Mouse (Mus musculus) lung, adult 2 months (tissue): ENCODE results near the gene A430005L14Rik.

Source experiments
- CTCF ChIP-seq: fragments of 200-500 bp; IDR thresholded peaks from 2 replicates; pipeline ENCODE4 v1.5.1; 2011; ENCODE audit warnings: mild to moderate bottlenecking, low read length, control low read depth; ENCODE audit not compliant: insufficient read depth
- POLR2A ChIP-seq: fragments of 200-500 bp; IDR thresholded peaks from 2 replicates; pipeline ENCODE4 v1.6.1; 2011; ENCODE audit warnings: low read depth, mild to moderate bottlenecking, control low read depth, low read length, borderline replicate concordance; ENCODE audit errors: extremely low read depth

DNA sequence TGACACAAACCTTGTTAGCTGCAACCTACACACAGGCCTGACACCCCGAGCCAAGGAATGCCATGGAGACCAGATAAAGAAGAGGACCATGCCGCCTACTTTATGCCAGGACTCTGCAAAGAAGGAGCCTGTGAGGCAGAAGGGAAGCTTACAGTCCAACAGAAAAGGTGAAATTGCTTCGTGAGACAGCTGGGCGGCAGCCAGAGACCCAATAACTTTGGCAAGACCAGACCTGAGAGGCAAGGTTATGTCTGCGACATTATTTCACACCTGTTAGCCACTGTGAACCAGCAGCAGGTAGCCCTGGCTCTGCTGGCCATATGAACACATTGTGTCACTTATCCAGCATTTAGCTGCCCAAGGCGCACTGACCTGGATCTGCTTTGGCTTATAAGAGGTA is 11.3 kb upstream of the A430005L14Rik start:
- TF ChIP-seq POLR2A, result no peak
- TF ChIP-seq CTCF, result no peak
